Mouse (Mus musculus) kidney, embryonic 16.5 days (tissue): ENCODE results near the gene Olfr33. TPM values are rescaled to one million over a fixed set of nuclear protein-coding genes. Genes with fewer than 3 reads are reported as not detected.
A peak's percentile ranks its signal among the peaks of the same experiment; 100 is the strongest.

Experiments used
- ATAC-seq: fragments of 200-750 bp; cut with Nextera tagmentation; 2 replicates; pipeline ENCODE4 v1.8.0; 2017; ENCODE audit warnings: moderate TSS enrichment; ENCODE audit not compliant: low FRiP score, low TSS enrichment
- H3K27ac ChIP-seq: fragments of 300-500 bp; sonication (generic); 2 replicates; pipeline ENCODE4 v1.5.1; 2014; ENCODE audit warnings: low read length
- H3K27me3 ChIP-seq: fragments of 300-500 bp; sonication (generic); 2 replicates; pipeline ENCODE4 v1.6.1; 2014; ENCODE audit warnings: low read length, control low read depth, mixed read lengths; ENCODE audit not compliant: insufficient read depth
- H3K36me3 ChIP-seq: fragments of 300-500 bp; sonication (generic); 2 replicates; pipeline ENCODE4 v1.6.1; 2014; ENCODE audit warnings: low read length, control low read depth, mixed read lengths; ENCODE audit not compliant: insufficient read depth
- H3K4me1 ChIP-seq: fragments of 300-500 bp; sonication (generic); 2 replicates; pipeline ENCODE4 v1.6.1; 2014; ENCODE audit warnings: low read length, control low read depth, mixed read lengths; ENCODE audit not compliant: insufficient read depth
- H3K4me2 ChIP-seq: fragments of 300-500 bp; sonication (generic); replicated peaks from 2 replicates; pipeline ENCODE4 v1.6.1; 2014; ENCODE audit warnings: low read depth, low read length
- H3K4me3 ChIP-seq: fragments of 300-500 bp; sonication (generic); 2 replicates; pipeline ENCODE4 v1.5.1; 2014; ENCODE audit warnings: mild to moderate bottlenecking, low read length
- H3K9ac ChIP-seq: fragments of 300-500 bp; sonication (generic); replicated peaks from 2 replicates; pipeline ENCODE4 v1.6.1; 2014; ENCODE audit warnings: low read length
- H3K9me3 ChIP-seq: fragments of 300-500 bp; sonication (generic); 2 replicates; pipeline ENCODE4 v1.6.1; 2016; ENCODE audit warnings: low read length, control low read depth
- WGBS: fragments of 180-500 bp; shearing (Covaris S2); extraction: QIAGEN DNeasy Blood & Tissue Kit; methylation state at CpG from one replicate; pipeline ENCODE4 v1.1.7; 2014; 5-methylcytosine and 5-hydroxymethylcytosine counted together
- polyA plus RNA-seq: library from polyadenylated mRNA; unstranded; fragments of >200 nt; fragmentation: Nextera tagmentation; extraction: Ambion mirVana; gene quantifications from 2 replicates; pipeline ENCODE4 v1.2.1, GENCODE M21; 2015

The Olfr33 gene
- not detected in 2 replicates for polyA plus RNA-seq

DNA sequence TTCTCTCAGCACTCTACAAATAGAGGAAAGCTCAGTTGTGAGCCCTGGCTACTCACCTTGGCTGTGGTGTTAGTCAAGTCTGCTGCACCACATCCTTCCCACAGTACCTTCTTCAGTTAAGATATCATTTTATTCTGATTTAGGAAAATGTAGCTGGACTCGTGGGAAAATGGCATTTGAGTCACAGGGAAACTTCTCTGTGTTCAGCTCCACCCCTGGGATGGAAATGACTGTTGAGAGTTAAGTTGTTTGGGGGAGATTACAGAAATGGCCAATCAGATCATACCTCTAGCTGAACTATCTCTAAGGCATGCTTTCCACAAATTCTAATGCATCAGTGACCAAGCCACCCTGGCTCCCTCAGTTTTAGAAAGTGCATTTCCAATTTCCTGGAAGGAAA, at the start of gene Olfr33:
Gene Olfr33 (minus strand): TSS at position 101 of the 400 bp plus-strand sequence.
- no peak within 1 kb of the TSS for H3K4me2 ChIP-seq
- H3K27me3 ChIP-seq = no peaks in the 10 kb centered on the region
- WGBS = 25% methylated on average over 1 of the region's 1 CpGs
- H3K4me1 ChIP-seq = no peaks in the 10 kb centered on the region
- no peak within 1 kb of the TSS for H3K27ac ChIP-seq
- no peaks in the 10 kb centered on the region for H3K36me3 ChIP-seq
- H3K4me3 ChIP-seq = no peak within 1 kb of the TSS
- no peak within 1 kb of the TSS for H3K9ac ChIP-seq
- H3K9me3 ChIP-seq = no peaks in the 10 kb centered on the region
- no peak for ATAC-seq

DNA sequence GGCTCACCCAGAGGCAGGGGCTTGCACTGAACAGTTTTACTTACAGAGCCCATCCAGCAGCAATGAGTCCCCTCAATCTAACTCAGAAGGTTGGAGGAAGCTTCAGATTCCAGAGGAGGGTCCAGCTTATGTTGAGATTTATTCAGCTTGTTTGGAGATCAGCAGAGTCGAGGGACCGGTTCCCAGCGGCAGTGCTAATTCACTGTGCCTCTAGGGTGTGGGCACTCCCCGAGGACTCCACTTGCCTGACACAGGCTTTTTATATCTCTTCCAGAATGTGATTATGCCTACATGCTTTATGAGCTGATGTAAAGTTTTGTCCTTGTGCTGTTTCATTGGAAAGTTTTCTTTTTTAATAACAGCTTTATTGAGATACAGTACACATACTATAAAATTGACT, 40.4 kb upstream of the Olfr33 start, which contains the start of the genes Olfr560 and Olfr78:
Gene Olfr560 (minus strand): TSS at position 101 of the 400 bp plus-strand sequence.
Gene Olfr78 (minus strand): TSS at position 206 of the 400 bp plus-strand sequence.
- H3K36me3 ChIP-seq = no peaks in the 10 kb centered on the region
- H3K27ac ChIP-seq = no peak within 1 kb of the TSS
- no peaks in the 10 kb centered on the region for H3K27me3 ChIP-seq
- no peak for ATAC-seq
- 79% methylated on average over 4 of the region's 4 CpGs for WGBS
- no peak within 1 kb of the TSS for H3K4me3 ChIP-seq
- H3K4me2 ChIP-seq = no peak within 1 kb of the TSS
- no peak within 1 kb of the TSS for H3K9ac ChIP-seq
- no peaks in the 10 kb centered on the region for H3K9me3 ChIP-seq
- no peaks in the 10 kb centered on the region for H3K4me1 ChIP-seq

DNA sequence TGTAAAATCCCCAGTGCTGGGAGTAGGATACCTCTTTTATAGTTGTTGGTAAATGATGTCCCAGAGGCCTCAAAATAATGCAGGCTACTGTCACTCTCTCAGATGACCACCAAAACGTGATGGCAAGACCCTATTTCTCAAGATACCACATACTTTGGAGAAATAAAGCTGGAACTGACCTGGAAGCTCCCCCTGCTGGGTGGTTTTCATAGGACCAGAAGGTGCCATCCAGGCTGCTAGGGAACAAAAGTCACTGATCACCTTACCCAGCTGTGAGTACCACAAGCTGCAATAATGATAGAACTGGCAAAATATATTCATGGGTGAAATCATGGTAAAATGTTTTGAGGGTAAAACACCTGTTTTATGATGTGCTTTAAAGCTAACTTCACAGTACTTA, 33.2 kb upstream of the Olfr33 start:
- Histone ChIP-seq H3K4me3 (no peak overlapping the region), H3K27me3 (no peaks in the 10 kb centered on the region), H3K4me1 (no peaks in the 10 kb centered on the region), H3K27ac (no peak overlapping the region), H3K9ac (no peak overlapping the region), H3K4me2 (no peak overlapping the region), H3K9me3 (no peaks in the 10 kb centered on the region), H3K36me3 (no peaks in the 10 kb centered on the region)
- WGBS = 8% methylated on average over 1 of the region's 1 CpGs
- ATAC-seq = no peak

DNA sequence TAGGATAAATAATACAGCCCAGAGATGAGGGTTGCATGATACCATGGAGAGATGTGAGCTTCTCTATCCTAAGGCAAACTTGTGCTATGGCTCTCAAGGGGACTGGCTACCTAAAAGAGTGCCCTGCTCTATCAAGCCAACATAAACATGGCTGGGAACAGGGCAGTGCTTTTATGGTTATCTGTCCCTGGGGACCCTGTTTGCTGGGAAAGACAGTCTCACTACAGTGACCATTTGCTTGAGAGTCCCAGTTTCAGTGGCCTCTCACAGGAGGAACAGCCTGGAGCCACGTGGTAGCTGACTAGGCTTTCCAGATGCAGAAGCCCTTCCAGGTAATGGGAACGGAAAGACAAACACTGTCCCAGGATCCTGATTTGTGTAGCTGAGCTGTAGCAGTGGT, 18.8 kb upstream of the Olfr33 start:
- no peak for ATAC-seq
- H3K4me2 ChIP-seq = no peak overlapping the region
- no peaks in the 10 kb centered on the region for H3K27me3 ChIP-seq
- H3K36me3 ChIP-seq = no peaks in the 10 kb centered on the region
- 17% methylated on average over 2 of the region's 2 CpGs for WGBS
- no peak overlapping the region for H3K4me3 ChIP-seq
- H3K4me1 ChIP-seq = no peaks in the 10 kb centered on the region
- H3K27ac ChIP-seq = no peak overlapping the region
- no peak overlapping the region for H3K9ac ChIP-seq
- H3K9me3 ChIP-seq = no peaks in the 10 kb centered on the region

DNA sequence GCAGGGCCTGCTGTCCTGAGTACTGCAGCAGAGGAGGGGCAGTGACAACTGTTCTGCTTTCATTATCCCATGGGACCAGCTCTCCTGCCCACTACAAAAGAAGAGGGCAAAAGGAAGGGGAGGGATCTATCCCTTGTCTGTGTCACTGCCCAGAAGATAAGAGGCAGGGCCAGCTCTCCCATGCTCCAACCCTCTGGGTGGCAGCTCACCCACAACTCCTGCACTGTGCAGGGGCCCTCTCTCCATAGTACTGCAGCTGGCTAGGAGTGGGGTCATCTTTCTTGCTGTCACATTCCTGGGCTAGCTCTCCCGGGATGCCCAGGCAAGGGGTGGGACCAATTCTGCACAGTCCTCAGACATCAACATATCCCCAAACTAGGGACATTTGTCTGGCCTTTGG, 14.9 kb upstream of the Olfr33 start:
- Histone ChIP-seq H3K4me3 (no peak overlapping the region), H3K27me3 (no peaks in the 10 kb centered on the region), H3K9ac (no peak overlapping the region), H3K4me2 (no peak overlapping the region), H3K27ac (no peak overlapping the region), H3K9me3 (no peaks in the 10 kb centered on the region), H3K36me3 (no peaks in the 10 kb centered on the region), H3K4me1 (no peaks in the 10 kb centered on the region)
- peak; percentile 31; the same call in 1 of the 2 replicates for ATAC-seq
- 22% methylated on average over 1 of the region's 1 CpGs for WGBS

DNA sequence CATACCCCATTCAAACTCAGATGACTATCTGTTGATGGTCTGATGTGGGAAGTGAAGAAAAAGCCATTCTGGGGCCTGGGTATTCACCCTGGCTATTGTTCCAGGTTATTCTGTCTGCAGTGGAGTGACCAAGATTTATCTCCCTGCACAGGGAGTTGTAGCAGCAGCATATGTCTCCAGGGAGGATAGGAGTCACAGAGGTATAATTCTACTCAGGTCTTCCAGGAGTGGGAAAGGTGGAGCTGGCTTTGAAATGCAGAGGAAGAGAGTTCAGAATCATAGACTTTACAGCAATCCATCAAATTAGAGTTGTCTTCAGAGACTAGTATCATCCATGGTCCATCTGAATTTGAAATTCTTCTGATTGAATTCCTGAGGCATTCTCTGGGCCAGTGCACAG, 8.5 kb upstream of the Olfr33 start, which contains the start of gene Olfr559:
Gene Olfr559 (minus strand): TSS at position 101 of the 400 bp plus-strand sequence.
- Histone ChIP-seq H3K27ac (no peak within 1 kb of the TSS), H3K27me3 (no peaks in the 10 kb centered on the region), H3K4me3 (no peak within 1 kb of the TSS), H3K9me3 (no peaks in the 10 kb centered on the region), H3K4me2 (no peak within 1 kb of the TSS), H3K9ac (no peak within 1 kb of the TSS), H3K4me1 (no peaks in the 10 kb centered on the region), H3K36me3 (no peaks in the 10 kb centered on the region)
- no peak for ATAC-seq

DNA sequence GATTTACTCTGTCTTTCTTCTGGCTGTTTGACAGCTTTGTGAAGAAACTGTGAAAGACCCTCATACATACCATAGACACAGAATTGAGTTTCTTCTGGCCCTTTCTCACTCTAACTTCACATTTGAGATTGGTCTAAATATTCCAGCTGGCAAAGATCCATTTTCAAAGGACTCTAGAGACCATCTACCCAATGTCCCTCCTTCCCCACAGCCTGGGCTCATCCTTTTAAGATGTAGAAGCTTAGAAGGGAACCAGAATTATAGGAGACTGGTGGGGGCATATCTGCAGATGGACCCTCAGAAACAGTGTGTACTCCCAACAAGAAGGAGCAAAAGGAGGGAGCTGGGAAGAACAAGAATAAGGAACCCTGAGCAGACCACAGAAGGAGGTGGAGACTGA, 17.0 kb downstream of the Olfr33 start, which contains the start of gene Olfr558:
Gene Olfr558 (plus strand): TSS at position 301 of the 400 bp plus-strand sequence.
- H3K9me3 ChIP-seq = no peaks in the 10 kb centered on the region
- no peaks in the 10 kb centered on the region for H3K4me1 ChIP-seq
- ATAC-seq = no peak
- H3K27ac ChIP-seq = no peak within 1 kb of the TSS
- H3K4me3 ChIP-seq = no peak within 1 kb of the TSS
- no peaks in the 10 kb centered on the region for H3K27me3 ChIP-seq
- H3K4me2 ChIP-seq = no peak within 1 kb of the TSS
- H3K9ac ChIP-seq = no peak within 1 kb of the TSS
- no peaks in the 10 kb centered on the region for H3K36me3 ChIP-seq

DNA sequence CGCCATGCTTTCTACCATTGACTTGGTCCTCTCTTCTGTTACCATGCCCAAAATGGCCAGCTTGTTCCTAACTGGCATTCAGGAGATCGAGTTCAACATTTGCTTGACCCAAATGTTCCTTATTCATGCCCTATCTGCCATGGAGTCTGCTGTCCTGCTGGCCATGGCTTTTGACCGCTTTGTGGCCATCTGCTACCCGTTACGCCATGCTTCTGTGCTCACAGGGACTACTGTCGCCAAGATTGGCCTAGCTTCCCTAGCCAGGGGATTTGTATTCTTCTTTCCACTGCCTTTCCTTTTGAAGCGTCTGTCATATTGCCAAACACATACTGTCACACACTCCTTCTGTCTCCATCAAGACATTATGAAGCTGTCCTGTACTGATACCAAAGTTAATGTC, 20.4 kb downstream of the Olfr33 start:
- no peaks in the 10 kb centered on the region for H3K4me1 ChIP-seq
- no peaks in the 10 kb centered on the region for H3K27me3 ChIP-seq
- H3K4me2 ChIP-seq = no peak overlapping the region
- no peak overlapping the region for H3K9ac ChIP-seq
- H3K4me3 ChIP-seq = no peak overlapping the region
- no peaks in the 10 kb centered on the region for H3K36me3 ChIP-seq
- no peak overlapping the region for H3K27ac ChIP-seq
- WGBS = 89% methylated on average over 7 of the region's 7 CpGs
- no peak for ATAC-seq
- H3K9me3 ChIP-seq = no peaks in the 10 kb centered on the region

DNA sequence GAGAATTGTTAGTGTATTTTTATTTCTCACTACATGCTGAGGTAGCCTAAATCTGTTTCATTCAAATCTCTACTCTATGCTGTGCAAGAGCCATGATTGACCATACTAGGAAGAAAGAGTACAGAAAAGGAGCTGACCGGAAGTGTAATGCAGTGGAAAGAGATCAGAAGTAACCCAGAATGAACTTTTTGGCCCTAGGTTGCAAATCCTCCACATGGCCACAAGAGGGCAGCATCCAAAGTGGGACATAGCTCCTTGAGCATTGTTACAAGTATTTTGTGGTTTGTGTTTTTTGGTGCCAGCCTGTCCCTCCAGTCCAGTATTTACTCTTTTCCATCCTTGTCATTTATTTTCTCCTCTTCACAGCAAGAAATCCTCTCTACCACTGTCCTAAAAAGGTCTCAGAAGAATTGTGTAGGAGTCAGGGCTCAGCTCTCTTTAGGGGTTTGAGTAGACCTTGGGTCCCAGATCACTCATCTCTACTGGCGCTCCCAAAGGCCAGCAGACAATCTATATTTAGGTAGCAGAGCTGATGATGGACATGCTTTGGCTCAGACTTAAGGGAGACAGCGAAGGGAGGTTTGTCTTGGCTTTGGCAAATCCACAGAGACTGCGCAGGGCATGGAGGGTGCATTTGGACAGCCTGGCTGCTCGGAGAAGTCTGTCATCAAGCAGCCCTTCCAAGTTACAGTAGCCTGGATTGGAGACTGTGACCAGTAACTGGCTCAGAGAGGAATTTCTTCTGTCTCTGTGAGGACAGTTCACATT, 23.3 kb downstream of the Olfr33 start, which contains the start of gene Olfr557:
Gene Olfr557 (plus strand): TSS at position 553 of the 768 bp plus-strand sequence.
- Histone ChIP-seq H3K9ac (no peak within 1 kb of the TSS), H3K27me3 (no peaks in the 10 kb centered on the region), H3K27ac (no peak within 1 kb of the TSS), H3K4me1 (no peaks in the 10 kb centered on the region), H3K4me2 (no peak within 1 kb of the TSS), H3K4me3 (no peak within 1 kb of the TSS), H3K36me3 (no peaks in the 10 kb centered on the region), H3K9me3 (no peaks in the 10 kb centered on the region)
- ATAC-seq = 0 out of 2 replicates have a peak, but pooled peaks have one; percentile 15
- WGBS = 77% methylated on average over 5 of the region's 5 CpGs

DNA sequence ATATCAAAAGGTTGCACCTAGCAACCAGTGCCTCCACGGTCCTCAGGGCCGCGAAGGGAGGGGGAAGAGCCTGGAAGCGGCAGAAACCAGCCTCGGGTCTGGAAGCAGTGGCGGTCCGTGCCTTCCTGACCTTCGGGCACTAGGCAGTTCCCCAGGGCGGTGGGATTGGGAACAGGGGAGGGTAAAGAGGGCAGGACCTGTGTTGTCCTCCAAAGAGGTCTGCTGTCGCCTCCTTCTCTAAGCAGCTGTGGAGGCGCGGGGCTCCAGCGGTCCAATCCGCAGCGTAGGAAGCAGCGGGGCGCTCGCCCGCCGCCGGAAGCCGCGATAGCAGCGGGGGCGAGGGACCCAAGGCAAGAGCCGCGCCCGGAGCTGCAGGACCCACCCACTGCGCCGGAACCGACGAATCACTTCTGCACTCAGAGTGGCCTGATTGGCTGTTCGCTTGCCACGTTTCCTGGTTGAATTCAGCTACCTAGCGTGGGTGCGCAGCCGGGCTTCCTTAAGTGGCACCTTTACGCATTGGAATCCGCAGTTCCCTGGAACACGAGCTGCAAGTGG, 31.8 kb downstream of the Olfr33 start, which contains the start of gene Trim68:
Gene Trim68 (minus strand): TSS at position 384 of the 558 bp plus-strand sequence.
- Histone ChIP-seq H3K4me2 (peak within 1 kb of the TSS; percentile 77), H3K4me1 (0 out of 2 replicates have a peak, but pooled peaks cover 4% of the 10 kb centered on the region), H3K36me3 (no peaks in the 10 kb centered on the region; the same call in 1 of the 2 replicates), H3K9ac (peak within 1 kb of the TSS; percentile 86), H3K27ac (peak within 1 kb of the TSS; percentile 74), H3K9me3 (no peaks in the 10 kb centered on the region), H3K27me3 (no peaks in the 10 kb centered on the region), H3K4me3 (peak within 1 kb of the TSS; percentile 71)
- ATAC-seq = peak; percentile 100
- 0% methylated on average over 40 of the region's 40 CpGs for WGBS
